Mouse (Mus musculus) bone marrow macrophage, adult 2 months (primary cell): ENCODE data around the gene Ror2.

Experiments used
- CTCF ChIP-seq: IDR thresholded peaks from 2 replicates; pipeline ENCODE4 v1.5.1; 2012; ENCODE audit warnings: low read depth, mild to moderate bottlenecking, low read length, moderate library complexity
- POLR2A ChIP-seq: IDR thresholded peaks from 2 replicates; pipeline ENCODE4 v1.6.1; 2012; ENCODE audit warnings: mild to moderate bottlenecking, low read depth, low read length, borderline replicate concordance

- TF ChIP-seq POLR2A (no peak), CTCF (no peak)
Observed at GRCm38 (mm10) chr13:53247175-53247574, 38.7 kb downstream of the Ror2 start.
